Mouse (Mus musculus): ENCODE measurements around the gene Cited1. TPM values are rescaled to one million over a fixed set of nuclear protein-coding genes. Genes with fewer than 3 reads are reported as not detected.
"Not testable (repeated sequence)": the region's sequence is repeated elsewhere in the genome, so short reads cannot be mapped to it uniquely, and the experiment has no call there.

Gene Cited1
- total and polyA plus RNA-seq, 3 experiments = 0.93 to 5.2 (median 1.0) TPM

DNA sequence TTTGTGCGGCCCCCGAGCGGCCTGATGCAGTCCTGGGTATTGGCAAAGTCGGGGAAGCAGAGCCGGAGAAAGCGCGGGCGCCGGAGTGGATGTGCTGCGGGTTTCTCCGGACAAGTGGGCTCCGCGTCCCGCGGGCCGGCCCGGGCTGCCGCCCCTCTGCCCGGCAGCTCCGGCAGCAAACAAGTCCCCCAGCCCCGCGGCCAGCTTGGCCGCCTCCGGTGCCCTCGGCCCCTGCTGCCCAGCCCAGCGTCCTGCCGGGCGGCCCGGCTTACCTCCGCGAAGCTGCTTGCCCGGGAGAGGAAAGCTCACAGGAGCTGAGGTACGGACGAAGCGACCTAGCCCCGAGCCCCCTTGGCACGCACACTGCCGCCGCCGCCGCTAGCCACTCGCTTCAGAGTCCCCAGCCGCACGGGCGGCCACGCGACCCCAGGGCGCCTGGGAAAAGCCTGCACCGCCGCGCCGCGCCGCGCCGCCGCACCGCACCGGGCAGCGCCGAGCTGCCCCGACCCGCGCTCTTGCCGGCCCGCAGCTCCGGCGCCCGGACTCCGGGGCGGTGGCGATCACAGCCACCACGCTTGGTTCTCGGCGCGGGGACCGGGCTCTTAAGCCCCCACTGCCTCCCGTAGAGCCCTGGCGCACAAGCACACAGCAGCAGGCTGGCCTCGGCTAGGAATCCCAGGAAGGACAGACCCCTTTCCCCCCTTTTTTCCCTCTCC is 602 bp downstream of the Cited1 start:
- intact Hi-C loops (cut with DNase I) = loop anchor here (10.0 kb wide), 1 partner anchor 113 kb away; no protein-coding TSS in a partner anchor
- no peak overlapping the region for H3K27ac ChIP-seq
- peaks cover 2% of the 10 kb centered on the region; the same call in 1 of the 2 replicates for H3K4me1 ChIP-seq (ENCODE audit: control insufficient read depth, insufficient read depth, low read length)
- H3K4me3 ChIP-seq = peak overlapping the region; percentile 46
- H3K27me3 ChIP-seq (ENCODE audit: control insufficient read depth, insufficient read depth, low read length) = peaks cover 3% of the 10 kb centered on the region; the same call in 1 of the 2 replicates
- peak overlapping the region; percentile 59; the same call in 1 of the 2 replicates for H3K9ac ChIP-seq (ENCODE audit: low read depth, low read length)
- WGBS = 22% methylated on average over 65 of the region's 80 CpGs
- H3K36me3 ChIP-seq (ENCODE audit: control insufficient read depth, insufficient read depth, low read length) = no peaks in the 10 kb centered on the region
- no peak for TF ChIP-seq CTCF (IDR thresholded peaks at IDR 0.05)
- TF ChIP-seq EP300 (IDR thresholded peaks at IDR 0.05; ENCODE audit: insufficient read depth, low read depth, low read length) = no peak
- TF ChIP-seq POLR2A (IDR thresholded peaks at IDR 0.05; ENCODE audit: insufficient read depth, low read depth, low read length) = no peak
- peak; percentile 15 to 32 for DNase-seq
- no peaks in the 10 kb centered on the region for H3K79me2 ChIP-seq (replicated peaks; ENCODE audit: control insufficient read depth, insufficient read depth, low read length)

- Histone ChIP-seq H3K27me3 (ENCODE audit: control insufficient read depth, insufficient read depth, low read length) (peaks cover 3% of the 10 kb centered on the region; the same call in 1 of the 2 replicates), H3K4me3 (peak overlapping the region; percentile 46), H3K36me3 (ENCODE audit: control insufficient read depth, insufficient read depth, low read length) (no peaks in the 10 kb centered on the region), H3K4me1 (ENCODE audit: control insufficient read depth, insufficient read depth, low read length) (peaks cover 2% of the 10 kb centered on the region; the same call in 1 of the 2 replicates), H3K79me2 (replicated peaks; ENCODE audit: control insufficient read depth, insufficient read depth, low read length) (no peaks in the 10 kb centered on the region), H3K27ac (no peak overlapping the region), H3K9ac (ENCODE audit: low read depth, low read length) (no peak overlapping the region)
- TF ChIP-seq POLR2A (IDR thresholded peaks at IDR 0.05; ENCODE audit: insufficient read depth, low read depth, low read length) = no peak
- no peak for TF ChIP-seq CTCF (IDR thresholded peaks at IDR 0.05)
- TF ChIP-seq EP300 (IDR thresholded peaks at IDR 0.05; ENCODE audit: insufficient read depth, low read depth, low read length) = no peak
- 12% methylated on average over 24 of the region's 24 CpGs for WGBS
- no peak for DNase-seq
- intact Hi-C loops (cut with DNase I) = loop anchor here (10.0 kb wide), 1 partner anchor 114 kb away; no protein-coding TSS in a partner anchor
These were observed 1.1 kb downstream of the Cited1 start for GRCm38 (mm10) chrX:102250891-102251170.

GRCm38 (mm10) chrX:102250150-102250890 is 1.7 kb downstream of the Cited1 start:
- H3K9ac ChIP-seq (ENCODE audit: low read depth, low read length) = 0 out of 2 replicates have a peak overlapping the region, but pooled peaks have one; percentile 16
- H3K27me3 ChIP-seq (ENCODE audit: control insufficient read depth, insufficient read depth, low read length) = peaks cover 3% of the 10 kb centered on the region; the same call in 1 of the 2 replicates
- WGBS = 13% methylated on average over 54 of the region's 68 CpGs
- H3K36me3 ChIP-seq (ENCODE audit: control insufficient read depth, insufficient read depth, low read length) = no peaks in the 10 kb centered on the region
- H3K27ac ChIP-seq = no peak overlapping the region
- H3K79me2 ChIP-seq (replicated peaks; ENCODE audit: control insufficient read depth, insufficient read depth, low read length) = no peaks in the 10 kb centered on the region
- DNase-seq = peak; percentile 11 to 29
- peak overlapping the region; percentile 46 for H3K4me3 ChIP-seq
- peaks cover 2% of the 10 kb centered on the region; the same call in 1 of the 2 replicates for H3K4me1 ChIP-seq (ENCODE audit: control insufficient read depth, insufficient read depth, low read length)
- intact Hi-C loops (cut with DNase I) = loop anchor here (10.0 kb wide), 1 partner anchor 114 kb away; no protein-coding TSS in a partner anchor
- TF ChIP-seq CTCF (IDR thresholded peaks at IDR 0.05) (no peak), EP300 (IDR thresholded peaks at IDR 0.05; ENCODE audit: insufficient read depth, low read depth, low read length) (no peak), POLR2A (IDR thresholded peaks at IDR 0.05; ENCODE audit: insufficient read depth, low read depth, low read length) (no peak)

GRCm38 (mm10) chrX:102244334-102244733 is 7.6 kb downstream of the Cited1 start:
- H3K36me3 ChIP-seq (ENCODE audit: control insufficient read depth, insufficient read depth, low read length) = no peaks in the 10 kb centered on the region
- intact Hi-C loops (cut with DNase I) = no loop called here
- TF ChIP-seq POLR2A (IDR thresholded peaks at IDR 0.05; ENCODE audit: insufficient read depth, low read depth, low read length) (no peak), CTCF (IDR thresholded peaks at IDR 0.05) (peak; percentile 8; the same call in 1 of the 2 replicates)
- H3K4me3 ChIP-seq = no peak overlapping the region
- no peaks in the 10 kb centered on the region for H3K79me2 ChIP-seq (replicated peaks; ENCODE audit: control insufficient read depth, insufficient read depth, low read length)
- DNase-seq = no peak
- no peak overlapping the region for H3K27ac ChIP-seq
- no peaks in the 10 kb centered on the region for H3K4me1 ChIP-seq (ENCODE audit: control insufficient read depth, insufficient read depth, low read length)
- no peak overlapping the region for H3K9ac ChIP-seq (ENCODE audit: low read depth, low read length)
- 63% methylated on average over 2 of the region's 2 CpGs for WGBS
- H3K27me3 ChIP-seq (ENCODE audit: control insufficient read depth, insufficient read depth, low read length) = no peaks in the 10 kb centered on the region

GRCm38 (mm10) chrX:102219126-102219525 is 32.9 kb downstream of the Cited1 start:
- Histone ChIP-seq H3K79me2 (replicated peaks; ENCODE audit: control insufficient read depth, insufficient read depth, low read length) (no peaks in the 10 kb centered on the region), H3K4me3 (no peak overlapping the region), H3K27ac (no peak overlapping the region), H3K9ac (ENCODE audit: low read depth, low read length) (no peak overlapping the region), H3K36me3 (ENCODE audit: control insufficient read depth, insufficient read depth, low read length) (no peaks in the 10 kb centered on the region), H3K27me3 (ENCODE audit: control insufficient read depth, insufficient read depth, low read length) (no peaks in the 10 kb centered on the region), H3K4me1 (ENCODE audit: control insufficient read depth, insufficient read depth, low read length) (no peaks in the 10 kb centered on the region)
- TF ChIP-seq CTCF (IDR thresholded peaks at IDR 0.05) (peak; percentile 86), EP300 (IDR thresholded peaks at IDR 0.05; ENCODE audit: insufficient read depth, low read depth, low read length) (no peak), POLR2A (IDR thresholded peaks at IDR 0.05; ENCODE audit: insufficient read depth, low read depth, low read length) (no peak)
- WGBS = 25% methylated on average over 1 of the region's 1 CpGs
- DNase-seq = peak; percentile 2 to 33
- intact Hi-C loops (cut with DNase I) = no loop called here

GRCm38 (mm10) chrX:102215356-102215755 is 36.6 kb downstream of the Cited1 start:
- H3K79me2 ChIP-seq (replicated peaks; ENCODE audit: control insufficient read depth, insufficient read depth, low read length); intact Hi-C loops (cut with DNase I); H3K9ac ChIP-seq (ENCODE audit: low read depth, low read length); H3K4me1 ChIP-seq (ENCODE audit: control insufficient read depth, insufficient read depth, low read length); H3K27me3 ChIP-seq (ENCODE audit: control insufficient read depth, insufficient read depth, low read length); H3K27ac ChIP-seq; H3K36me3 ChIP-seq (ENCODE audit: control insufficient read depth, insufficient read depth, low read length); H3K4me3 ChIP-seq: not testable (repeated sequence)
- peak; percentile 3 to 28 for DNase-seq
- WGBS = 45% methylated on average over 9 of the region's 9 CpGs
- TF ChIP-seq CTCF (IDR thresholded peaks at IDR 0.05) = peak; percentile 66

Small RNA genes lying within 50 kb of the gene (microRNA-seq; reads per million reads assigned to microRNA genes)
- 0 reads per million in 2 experiments for gene Gm26318

Other genes starting within 250 kb of the Cited1 start
- 1 to 10 TPM; 1.7 to 2.3 TPM for gene Rtl5, start 180.9 kb downstream of the Cited1 start, total RNA-seq (2021)
- 2.1 and 4.6 TPM in 2 replicates for gene Rtl5, start 180.9 kb downstream of the Cited1 start, polyA plus RNA-seq (2012; rRNA removed)
- gene Pin4, start 132.7 kb downstream of the Cited1 start, total RNA-seq (2021) = 10 to 100 TPM; 16.4 TPM
- 1.8 and 5.1 TPM in 2 replicates for gene Pin4, start 132.7 kb downstream of the Cited1 start, polyA plus RNA-seq (2012; rRNA removed)
- gene Ercc6l, start 95.1 kb downstream of the Cited1 start, total RNA-seq (2021) = under 1 TPM; 0.34 to 0.36 TPM
- gene Ercc6l, start 95.1 kb downstream of the Cited1 start, polyA plus RNA-seq (2012; rRNA removed) = 0.10 and 0.23 TPM in 2 replicates
- 100 to 1,000 TPM; 560 to 757 TPM for gene Rps4x, start 62.8 kb downstream of the Cited1 start, total RNA-seq (2021)
- gene Rps4x, start 62.8 kb downstream of the Cited1 start, polyA plus RNA-seq (2012; rRNA removed) = 348 and 596 TPM in 2 replicates

Measured in heart, adult 2 months (tissue).